Mouse (Mus musculus) limb, embryonic 10.5 days (tissue): ENCODE results near the gene Ccar1. TPM values are rescaled to one million over a fixed set of nuclear protein-coding genes. Genes with fewer than 3 reads are reported as not detected.
"Not testable (repeated sequence)": the region's sequence is repeated elsewhere in the genome, so short reads cannot be mapped to it uniquely, and the experiment has no call there.

Source experiments
- DNase-seq: peaks from one replicate; pipeline ENCODE4 v3.0.0-alpha.2; 2017; ENCODE audit warnings: low spot score
- H3K27ac ChIP-seq: fragments of 300-500 bp; sonication (generic); 2 replicates; pipeline ENCODE4 v1.5.1; 2016; ENCODE audit warnings: mild to moderate bottlenecking
- H3K27me3 ChIP-seq: fragments of 300-500 bp; sonication (generic); 2 replicates; pipeline ENCODE4 v1.6.1; 2016; ENCODE audit warnings: low read depth, mild to moderate bottlenecking; ENCODE audit not compliant: poor library complexity, severe bottlenecking
- H3K36me3 ChIP-seq: fragments of 300-500 bp; sonication (generic); 2 replicates; pipeline ENCODE4 v1.6.1; 2016; ENCODE audit warnings: mild to moderate bottlenecking, moderate library complexity
- H3K4me1 ChIP-seq: fragments of 300-500 bp; sonication (generic); 2 replicates; pipeline ENCODE4 v1.6.1; 2016
- H3K4me3 ChIP-seq: fragments of 300-500 bp; sonication (generic); 2 replicates; pipeline ENCODE4 v1.5.1; 2016; ENCODE audit warnings: mild to moderate bottlenecking, moderate library complexity
- H3K9me3 ChIP-seq: fragments of 300-500 bp; sonication (generic); replicated peaks from 2 replicates; pipeline ENCODE4 v1.6.1; 2016; ENCODE audit warnings: mild to moderate bottlenecking
- WGBS: fragments of 180-500 bp; shearing (Covaris S2); methylation state at CpG from one replicate; pipeline ENCODE4 v1.1.7; 2016; 5-methylcytosine and 5-hydroxymethylcytosine counted together
- polyA plus RNA-seq: library from polyadenylated mRNA; unstranded; fragments of >200 nt; fragmentation: Nextera tagmentation; extraction: Ambion mirVana; gene quantifications from 2 replicates; pipeline ENCODE4 v1.2.1, GENCODE M21; 2016

Gene Ccar1
- polyA plus RNA-seq, 1 experiment from 2014 or later, result 175 TPM

- Histone ChIP-seq H3K4me3 (peak overlapping the region; percentile 82), H3K9me3 (no peaks in the 10 kb centered on the region), H3K27ac (peak overlapping the region; percentile 96), H3K36me3 (peaks cover 33% of the 10 kb centered on the region), H3K27me3 (no peaks in the 10 kb centered on the region), H3K4me1 (peaks cover 10% of the 10 kb centered on the region; the same call in 1 of the 2 replicates)
- WGBS, result 35% methylated on average over 2 of the region's 2 CpGs
- DNase-seq, result no peak
These were observed 986 bp upstream of the Ccar1 start for GRCm38 (mm10) chr10:62793091-62793453.

- H3K4me1 ChIP-seq, result peaks cover 10% of the 10 kb centered on the region; the same call in 1 of the 2 replicates
- peak overlapping the region; percentile 96 for H3K27ac ChIP-seq
- DNase-seq, result peak; percentile 73
These were observed 572 bp downstream of the Ccar1 start for GRCm38 (mm10) chr10:62791251-62792176.

GRCm38 (mm10) chr10:62781776-62782175 is 10.3 kb downstream of the Ccar1 start:
- WGBS, result 86% methylated on average over 1 of the region's 1 CpGs
- H3K27me3 ChIP-seq, H3K9me3 ChIP-seq, H3K4me1 ChIP-seq, DNase-seq, H3K4me3 ChIP-seq, H3K27ac ChIP-seq: not testable (repeated sequence)
- H3K36me3 ChIP-seq, result peaks cover 99% of the 10 kb centered on the region

More at GRCm38 (mm10) chr10:62791251-62792176, 572 bp downstream of the Ccar1 start:
- Histone ChIP-seq H3K27me3 (no peaks in the 10 kb centered on the region), H3K9me3 (no peaks in the 10 kb centered on the region), H3K36me3 (peaks cover 48% of the 10 kb centered on the region), H3K4me3 (peak overlapping the region; percentile 82)
- 2% methylated on average over 77 of the region's 78 CpGs for WGBS

- Histone ChIP-seq H3K27me3 (no peaks in the 10 kb centered on the region), H3K4me3 (no peak overlapping the region), H3K4me1 (no peaks in the 10 kb centered on the region), H3K9me3 (no peaks in the 10 kb centered on the region), H3K36me3 (peaks cover 97% of the 10 kb centered on the region), H3K27ac (no peak overlapping the region)
- DNase-seq, result no peak
- 85% methylated on average over 6 of the region's 6 CpGs for WGBS
These were observed 41.3 kb downstream of the Ccar1 start for GRCm38 (mm10) chr10:62750781-62751180.

GRCm38 (mm10) chr10:62739961-62740737 is 51.9 kb downstream of the Ccar1 start:
- no peaks in the 10 kb centered on the region for H3K9me3 ChIP-seq
- no peak overlapping the region for H3K27ac ChIP-seq
- no peak overlapping the region for H3K4me3 ChIP-seq
- peaks cover 12% of the 10 kb centered on the region for H3K4me1 ChIP-seq
- no peak for DNase-seq
- WGBS, result 90% methylated on average over 4 of the region's 4 CpGs
- H3K36me3 ChIP-seq, result peaks cover 64% of the 10 kb centered on the region
- H3K27me3 ChIP-seq, result no peaks in the 10 kb centered on the region

- peak overlapping the region; percentile 56 for H3K27ac ChIP-seq
- peaks cover 33% of the 10 kb centered on the region for H3K36me3 ChIP-seq
- H3K9me3 ChIP-seq, result no peaks in the 10 kb centered on the region
- H3K4me1 ChIP-seq, result peaks cover 12% of the 10 kb centered on the region
- H3K4me3 ChIP-seq, result no peak overlapping the region
- H3K27me3 ChIP-seq, result no peaks in the 10 kb centered on the region
- DNase-seq, result no peak
- WGBS, result 53% methylated on average over 4 of the region's 4 CpGs
These were observed 55.0 kb downstream of the Ccar1 start for GRCm38 (mm10) chr10:62736965-62737688.

- Histone ChIP-seq H3K36me3 (no peaks in the 10 kb centered on the region), H3K27ac (no peak overlapping the region), H3K4me1 (peaks cover 7% of the 10 kb centered on the region), H3K9me3 (no peaks in the 10 kb centered on the region), H3K4me3 (no peak overlapping the region), H3K27me3 (peaks cover 20% of the 10 kb centered on the region)
- WGBS, result 79% methylated on average over 10 of the region's 10 CpGs
- DNase-seq, result no peak
These were observed 61.3 kb downstream of the Ccar1 start for GRCm38 (mm10) chr10:62730826-62731225.

GRCm38 (mm10) chr10:62725771-62726687 is 66.1 kb downstream of the Ccar1 start, which contains the start of gene Stox1:
TSS of gene Stox1 (minus strand) at chr10:62726128.
- Histone ChIP-seq H3K4me3 (peak within 1 kb of the TSS; percentile 77), H3K27me3 (peaks cover 66% of the 10 kb centered on the region), H3K27ac (peak within 1 kb of the TSS; percentile 61), H3K36me3 (no peaks in the 10 kb centered on the region), H3K4me1 (peaks cover 29% of the 10 kb centered on the region), H3K9me3 (no peaks in the 10 kb centered on the region)
- peak; percentile 81 for DNase-seq
- WGBS, result 2% methylated on average over 83 of the region's 85 CpGs

- Histone ChIP-seq H3K36me3 (no peaks in the 10 kb centered on the region), H3K27me3 (peaks cover 67% of the 10 kb centered on the region), H3K4me3 (peak overlapping the region; percentile 77), H3K4me1 (peaks cover 29% of the 10 kb centered on the region), H3K9me3 (no peaks in the 10 kb centered on the region), H3K27ac (no peak overlapping the region)
- DNase-seq, result no peak
- WGBS, result 11% methylated on average over 7 of the region's 7 CpGs
These were observed 67.2 kb downstream of the Ccar1 start for GRCm38 (mm10) chr10:62724936-62725335.

GRCm38 (mm10) chr10:62722701-62723100 is 69.4 kb downstream of the Ccar1 start:
- no peak overlapping the region for H3K27ac ChIP-seq
- 22% methylated on average over 4 of the region's 4 CpGs for WGBS
- H3K36me3 ChIP-seq, result no peaks in the 10 kb centered on the region
- no peaks in the 10 kb centered on the region for H3K9me3 ChIP-seq
- H3K4me3 ChIP-seq, result no peak overlapping the region
- DNase-seq, result no peak
- H3K4me1 ChIP-seq, result peaks cover 35% of the 10 kb centered on the region
- peaks cover 64% of the 10 kb centered on the region for H3K27me3 ChIP-seq

- not testable (repeated sequence) for H3K36me3 ChIP-seq, DNase-seq
- 90% methylated on average over 8 of the region's 8 CpGs for WGBS
These were observed 71.5 kb downstream of the Ccar1 start for GRCm38 (mm10) chr10:62720574-62720973.

More at GRCm38 (mm10) chr10:62720574-62720973, 71.5 kb downstream of the Ccar1 start:
- H3K27me3 ChIP-seq, result peaks cover 46% of the 10 kb centered on the region
- H3K27ac ChIP-seq, H3K9me3 ChIP-seq, H3K4me3 ChIP-seq: not testable (repeated sequence)
- H3K4me1 ChIP-seq, result peaks cover 26% of the 10 kb centered on the region; the same call in 1 of the 2 replicates
